Comparison of ENCODE assay signal across 46 mouse cellular contexts in the genomic region with DNA sequence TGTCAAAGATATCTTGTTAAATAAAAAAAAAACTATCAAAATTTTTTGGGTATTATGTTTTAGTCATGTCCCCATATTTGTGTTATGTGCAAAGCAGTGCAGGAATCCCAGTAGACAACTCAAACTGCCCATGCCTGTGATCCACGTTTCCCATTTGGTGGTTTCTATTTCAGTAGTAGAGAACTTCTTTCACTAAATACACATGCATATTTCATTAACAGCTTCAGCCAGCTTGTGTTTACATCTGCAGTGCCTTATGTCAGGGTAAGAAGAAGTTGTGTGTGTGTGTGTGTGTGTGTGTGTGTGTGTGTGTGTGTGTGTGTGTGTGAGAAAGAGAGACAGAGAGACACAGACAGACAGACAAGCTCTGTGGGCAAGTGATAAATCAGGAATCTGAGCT. TPM values are rescaled to one million over a fixed set of nuclear protein-coding genes. Genes with fewer than 3 reads are reported as not detected.
"Had no signal": no experiment of that assay in that cellular context is flagged by ENCODE, and none has a peak within 500 bp of the region (broad histone marks: within the 10 kb centered on the region; RNA-seq: fewer than 3 reads in every experiment).

No protein-coding gene starts in this region.

- H3K27ac ChIP-seq: limb, embryonic 10.5 days; limb, embryonic 12.5 days; limb, embryonic 13.5 days; limb, embryonic 15.5 days; liver, embryonic 12.5 days; liver, embryonic 13.5 days; liver, embryonic 14.5 days; liver, embryonic 15.5 days; lung, embryonic 15.5 days; macrophage; midbrain, embryonic 10.5 days; midbrain, embryonic 12.5 days; midbrain, embryonic 13.5 days; neural tube, embryonic 12.5 days had no signal

- H3K9me3 ChIP-seq: limb, embryonic 10.5 days; limb, embryonic 12.5 days; limb, embryonic 15.5 days; liver, embryonic 15.5 days; lung, embryonic 15.5 days; midbrain, embryonic 12.5 days had no signal

- ATAC-seq: liver, embryonic 12.5 days; liver, postnatal 0 days; lung, postnatal 0 days; midbrain, embryonic 13.5 days; midbrain, embryonic 16.5 days had no signal

- H3K27me3 ChIP-seq: limb, embryonic 12.5 days; limb, embryonic 13.5 days; limb, embryonic 15.5 days; liver, embryonic 12.5 days; liver, embryonic 13.5 days; liver, embryonic 15.5 days; lung, embryonic 15.5 days; megakaryocyte, embryonic 14.5 days; midbrain, embryonic 12.5 days; midbrain, embryonic 13.5 days; neural tube, embryonic 12.5 days had no signal

- H3K4me1 ChIP-seq: limb, embryonic 10.5 days; limb, embryonic 12.5 days; limb, embryonic 15.5 days; liver, embryonic 12.5 days; liver, embryonic 13.5 days; liver, embryonic 15.5 days; lung, embryonic 15.5 days; megakaryocyte, embryonic 14.5 days; midbrain, embryonic 10.5 days; midbrain, embryonic 12.5 days; midbrain, embryonic 13.5 days; neural tube, embryonic 12.5 days had no signal

- H3K4me3 ChIP-seq: limb, embryonic 10.5 days; limb, embryonic 12.5 days; limb, embryonic 13.5 days; limb, embryonic 15.5 days; liver, embryonic 12.5 days; liver, embryonic 13.5 days; liver, embryonic 15.5 days; lung, embryonic 15.5 days; megakaryocyte, embryonic 14.5 days; midbrain, embryonic 10.5 days; midbrain, embryonic 12.5 days; midbrain, embryonic 13.5 days; myocyte; neural tube, embryonic 12.5 days had no signal

- H3K9ac ChIP-seq: limb, embryonic 12.5 days; limb, embryonic 13.5 days; limb, embryonic 15.5 days; liver, embryonic 12.5 days; liver, embryonic 13.5 days; liver, embryonic 14.5 days; liver, embryonic 15.5 days; liver, postnatal 0 days; lung, embryonic 14.5 days; lung, embryonic 15.5 days; midbrain, embryonic 12.5 days; midbrain, embryonic 13.5 days; neural tube, embryonic 12.5 days had no signal

- DNase-seq: left cerebral cortex, postnatal 4 days; liver; liver, embryonic 13.5 days; liver, postnatal 0 days; lung, adult 18-20 months; lung, adult 2 months; lung, embryonic 14.5 days; lung, postnatal 10 days; lung, postnatal 14 days; lung, postnatal 36 days; lung, postnatal 4 days; midbrain, embryonic 14.5 days had no signal

- H3K4me2 ChIP-seq: limb, embryonic 12.5 days; limb, embryonic 13.5 days; limb, embryonic 15.5 days; liver, embryonic 11.5 days; liver, embryonic 12.5 days; liver, embryonic 13.5 days; liver, embryonic 15.5 days; lung, embryonic 14.5 days; lung, embryonic 15.5 days; midbrain, embryonic 12.5 days; midbrain, embryonic 13.5 days; neural tube, embryonic 12.5 days had no signal

RNA-seq across cellular contexts. Expression of a gene that starts 33.4 kb away (rescaled TPM):
- total RNA-seq: left cerebral cortex, adult 8-10 months; left cerebral cortex, postnatal 10 days; left cerebral cortex, postnatal 14 days; left cerebral cortex, postnatal 25 days; left cerebral cortex, postnatal 36 days; left cerebral cortex, postnatal 4 days; liver, adult 2 months; megakaryocyte progenitor cell, adult 5-6 weeks; megakaryocyte, adult 5-6 weeks; megakaryocyte-erythroid progenitor cell, adult 5-6 weeks; midbrain, postnatal 0 days; monocyte, adult 5-6 weeks had no signal
- polyA plus RNA-seq: limb, embryonic 10.5 days; limb, embryonic 11.5 days; limb, embryonic 12.5 days; limb, embryonic 13.5 days; limb, embryonic 14.5 days; limb, embryonic 15.5 days; liver, adult 2 months; liver, embryonic 11.5 days; liver, embryonic 12.5 days; liver, embryonic 13.5 days; liver, embryonic 14.5 days; liver, embryonic 15.5 days; liver, embryonic 16.5 days; liver, postnatal 0 days; lung, adult 2 months; lung, embryonic 14.5 days; lung, embryonic 15.5 days; lung, embryonic 16.5 days; lung, postnatal 0 days; macrophage; midbrain, embryonic 10.5 days; midbrain, embryonic 12.5 days; midbrain, embryonic 13.5 days; midbrain, embryonic 14.5 days; midbrain, embryonic 16.5 days; midbrain, postnatal 0 days; myocyte; neural tube, embryonic 11.5 days; neural tube, embryonic 12.5 days had no signal

RNA-seq across cellular contexts. Expression of a gene that starts 35.3 kb away (rescaled TPM):
- total RNA-seq: megakaryocyte-erythroid progenitor cell, adult 5-6 weeks had no signal
- polyA plus RNA-seq: midbrain, embryonic 10.5 days had no signal

RNA-seq across cellular contexts. Expression of a gene that starts 37.7 kb away (rescaled TPM):
- total RNA-seq: liver, adult 2 months; megakaryocyte progenitor cell, adult 5-6 weeks; megakaryocyte, adult 5-6 weeks; megakaryocyte-erythroid progenitor cell, adult 5-6 weeks; monocyte, adult 5-6 weeks had no signal
- polyA plus RNA-seq: liver, adult 2 months; macrophage; myocyte had no signal
